Mouse (Mus musculus) right cerebral cortex, postnatal 4 days (tissue): ENCODE data around the gene Hipk1.
A peak's percentile ranks its signal among the peaks of the same experiment; 100 is the strongest.

ENCODE experiments used
- DNase-seq: peaks from one replicate; pipeline ENCODE4 v3.0.0-alpha.2; 2022

Hipk1 gene

DNA sequence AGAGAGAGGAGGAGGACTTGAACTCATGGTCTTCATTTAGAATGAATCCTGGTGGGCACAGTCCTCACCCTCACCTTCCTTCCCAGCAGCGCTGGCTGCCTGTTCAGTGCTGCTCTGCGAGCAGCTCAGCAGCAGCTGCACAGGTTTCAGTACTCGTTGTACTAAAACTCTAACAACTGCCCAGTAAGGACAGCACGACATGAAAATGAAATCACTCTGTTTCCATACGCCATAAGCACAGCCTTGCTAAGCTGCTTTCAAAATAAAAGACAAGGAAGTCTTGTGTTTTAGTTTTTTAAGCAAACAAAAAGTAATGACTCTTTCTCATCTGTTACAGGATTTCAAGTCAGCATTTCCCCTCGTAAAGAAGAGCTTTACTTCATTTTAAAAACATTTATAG, 48.2 kb downstream of the Hipk1 start:
- no peak for DNase-seq

GRCm38 (mm10) chr3:103740342-103740741, 51.0 kb downstream of the Hipk1 start:
- no peak for DNase-seq

- no peak for DNase-seq
These were observed 52.0 kb downstream of the Hipk1 start, which contains the start of gene Gm10964 for GRCm38 (mm10) chr3:103739329-103739728. Gene Gm10964 (plus strand): TSS chr3:103739366.

DNA sequence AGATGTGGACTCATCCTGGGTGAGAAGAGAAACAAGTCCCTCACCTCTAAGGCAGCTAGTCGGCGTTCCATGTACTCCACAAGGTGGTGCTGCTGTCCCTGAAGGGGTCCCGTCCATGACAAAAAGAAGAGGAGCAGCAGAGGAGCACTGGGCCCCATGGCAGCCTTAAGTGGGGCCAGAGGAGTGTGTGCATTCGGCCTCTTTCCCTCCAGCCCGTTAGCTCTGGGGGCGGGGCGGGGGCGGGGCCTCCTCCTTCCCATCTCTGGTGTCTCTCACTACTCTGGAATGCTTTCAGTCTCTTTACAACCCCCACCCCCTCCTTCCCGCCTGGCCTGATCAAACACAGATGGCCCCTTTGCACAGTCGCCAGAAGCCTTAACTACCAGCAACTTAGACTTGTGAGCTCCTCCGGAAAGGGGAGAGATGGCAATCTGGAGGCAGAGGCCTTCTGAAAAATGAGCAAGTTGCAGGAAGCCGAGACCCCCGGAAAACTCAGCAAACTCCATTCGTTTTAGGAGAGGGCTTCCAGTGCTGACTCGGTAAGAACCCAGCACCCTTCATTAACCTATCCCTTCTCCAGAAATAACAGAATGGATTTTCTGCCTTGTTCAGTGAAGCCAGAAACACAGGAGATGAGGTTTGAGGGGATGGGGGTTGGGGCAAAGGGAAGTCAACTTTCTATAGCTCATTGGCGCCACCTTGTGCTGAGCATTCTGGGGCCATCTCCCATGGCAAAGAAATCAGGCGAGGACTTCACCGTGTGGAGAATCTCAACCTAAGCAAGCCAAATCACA, 53.4 kb downstream of the Hipk1 start, which contains the start of gene Olfml3:
Olfml3 (minus strand) TSS at position 224 of the 794 bp plus-strand sequence.
- peak; percentile 97 for DNase-seq

- DNase-seq: peak; percentile 55
These were observed 54.2 kb downstream of the Hipk1 start for GRCm38 (mm10) chr3:103737061-103737754.

DNA sequence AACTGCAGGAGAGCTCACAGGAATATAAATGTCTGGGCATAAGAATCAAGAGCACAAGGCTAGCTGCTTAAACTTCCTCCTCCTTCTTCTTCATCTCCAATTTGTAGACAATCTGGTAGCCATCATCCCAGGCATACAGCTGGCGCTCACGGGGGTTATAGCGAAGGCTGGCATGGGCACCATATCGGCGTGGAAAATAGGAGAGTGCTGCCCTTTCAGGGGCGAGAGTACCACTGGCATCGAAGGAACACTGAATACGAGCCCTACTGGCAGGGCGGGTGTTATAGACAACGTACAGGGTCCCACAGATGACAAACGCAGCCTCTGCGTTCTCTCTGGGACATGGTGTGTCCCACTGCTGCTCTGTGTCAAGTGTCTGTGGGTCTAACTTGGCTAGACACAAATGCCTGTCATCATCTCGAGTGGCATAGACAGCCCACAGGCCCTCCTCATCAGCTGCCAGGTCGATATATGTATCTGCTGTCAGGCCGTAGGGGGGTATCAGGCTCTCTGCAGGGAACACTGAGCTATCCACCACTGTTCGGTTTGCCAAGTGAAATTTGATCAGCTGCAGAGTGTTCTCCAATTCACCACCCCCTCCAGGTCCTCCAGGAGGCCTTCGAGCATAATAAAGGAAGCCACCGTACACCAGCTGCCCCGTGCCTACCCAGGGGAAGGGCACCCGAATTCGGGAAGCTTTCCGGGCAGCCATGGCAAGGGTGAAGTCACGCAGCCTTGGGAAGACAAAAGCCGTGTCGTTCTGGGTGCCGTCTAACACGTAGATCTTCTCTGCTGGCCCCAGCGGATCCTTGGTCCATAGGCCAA, 55.4 kb downstream of the Hipk1 start:
- no peak for DNase-seq

- DNase-seq: no peak
These were observed 56.5 kb downstream of the Hipk1 start for GRCm38 (mm10) chr3:103734696-103735519.

DNA sequence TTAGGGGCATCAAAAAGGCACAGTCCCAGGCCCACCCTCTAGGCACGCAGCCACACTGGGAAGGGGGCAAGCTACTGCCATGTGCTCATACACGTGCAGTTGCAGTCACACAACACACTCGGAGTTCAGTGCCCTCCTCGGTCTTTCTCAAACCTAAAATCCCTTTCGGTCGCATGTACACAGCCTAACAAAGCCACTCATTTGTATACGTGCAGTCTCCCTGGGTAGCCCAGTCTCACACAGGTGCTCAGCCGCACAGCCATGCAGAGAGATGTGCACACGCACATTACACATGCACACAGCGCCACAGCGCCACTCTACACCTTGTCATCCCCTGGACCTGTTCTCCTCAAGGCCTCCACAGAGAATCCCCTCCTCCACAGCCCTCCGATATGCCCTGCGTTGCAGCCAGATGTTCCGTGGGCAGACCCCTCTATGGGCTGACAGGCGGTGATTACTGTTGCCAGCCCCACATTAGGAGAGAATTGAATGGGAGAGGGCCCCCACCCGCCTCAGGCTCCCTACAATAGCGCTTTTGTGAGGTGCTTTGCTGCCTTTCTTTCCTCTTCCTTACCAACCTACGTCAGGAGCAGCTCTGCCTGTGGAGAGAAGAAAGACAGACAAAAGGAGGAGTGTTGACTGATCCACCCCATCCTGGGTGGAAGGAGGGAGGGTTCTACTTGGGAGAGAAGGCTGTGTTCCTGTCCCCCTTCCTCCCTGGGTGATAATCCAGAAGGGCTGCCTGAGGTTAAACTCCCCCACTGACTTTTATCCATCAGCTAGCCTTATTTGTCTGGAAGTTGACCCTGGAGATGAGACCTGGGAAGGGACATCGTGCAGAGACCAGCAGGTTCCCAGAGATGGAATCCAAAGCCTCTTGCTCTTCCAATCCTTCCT, 57.3 kb downstream of the Hipk1 start:
- peak; percentile 49 for DNase-seq

GRCm38 (mm10) chr3:103733176-103733575, 58.2 kb downstream of the Hipk1 start:
- DNase-seq: no peak

- no peak for DNase-seq
These were observed 59.2 kb downstream of the Hipk1 start for GRCm38 (mm10) chr3:103732116-103732515.

- DNase-seq: no peak
These were observed 61.5 kb downstream of the Hipk1 start for GRCm38 (mm10) chr3:103729850-103730249.

- no peak for DNase-seq
These were observed 63.5 kb downstream of the Hipk1 start for GRCm38 (mm10) chr3:103727813-103728326.

DNA sequence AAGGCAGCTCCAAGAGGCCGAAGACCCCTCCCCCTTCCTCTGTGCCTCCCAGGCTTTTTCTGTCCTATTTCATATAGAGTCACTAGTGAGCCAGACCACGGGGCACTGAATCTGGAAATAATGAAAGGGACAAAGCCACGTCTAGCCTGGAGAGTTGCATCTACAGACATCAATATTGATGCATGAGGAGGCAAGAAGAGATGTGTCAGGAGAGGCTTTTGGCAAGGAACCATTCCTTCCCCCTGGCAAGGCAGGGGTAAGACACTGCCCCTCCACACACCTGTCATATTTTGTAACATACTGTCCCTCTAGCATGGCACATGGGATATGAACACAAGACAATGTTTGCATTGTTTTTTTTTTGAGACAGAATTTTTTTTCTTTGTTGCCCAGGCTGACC, 64.7 kb downstream of the Hipk1 start:
- DNase-seq: no peak

DNA sequence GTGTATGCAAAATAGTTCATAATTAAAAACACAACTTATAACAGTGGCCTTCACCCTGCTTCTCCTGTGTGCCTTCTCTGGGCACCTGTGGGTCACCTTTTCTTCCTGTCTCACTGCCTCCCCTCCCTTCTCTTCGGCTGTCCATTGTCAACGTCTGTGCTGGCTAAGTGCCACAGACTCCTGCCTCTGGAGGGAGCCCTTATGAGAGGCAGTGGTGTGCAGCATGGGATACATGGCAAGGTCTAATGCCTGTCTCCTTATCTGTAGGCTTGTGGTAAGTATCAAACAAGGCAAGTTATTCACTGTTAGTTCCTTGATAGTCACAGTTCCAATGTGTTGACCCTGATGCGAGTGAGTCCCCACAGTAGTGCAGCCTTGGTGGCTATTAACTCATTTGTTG, 67.2 kb downstream of the Hipk1 start:
- DNase-seq: no peak

DNA sequence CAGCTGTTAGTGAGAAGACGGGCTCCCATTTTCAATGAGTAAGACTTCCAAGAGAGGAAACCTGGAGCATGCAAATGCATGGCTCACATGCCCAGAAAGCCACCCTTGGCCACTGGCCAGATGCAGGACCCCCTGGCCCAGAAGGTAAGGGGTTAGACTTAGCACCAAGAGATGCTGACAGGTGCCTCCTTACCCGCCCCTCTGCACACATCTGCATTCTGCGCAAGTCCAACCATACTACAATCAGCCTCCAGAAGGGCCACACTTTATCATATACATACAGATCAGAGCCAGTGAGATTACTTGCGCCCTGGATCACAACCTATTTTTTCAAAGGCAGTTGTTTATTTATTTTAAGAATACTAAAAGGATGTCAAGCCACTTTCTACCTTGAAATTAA, 72.6 kb downstream of the Hipk1 start:
- no peak for DNase-seq

DNA sequence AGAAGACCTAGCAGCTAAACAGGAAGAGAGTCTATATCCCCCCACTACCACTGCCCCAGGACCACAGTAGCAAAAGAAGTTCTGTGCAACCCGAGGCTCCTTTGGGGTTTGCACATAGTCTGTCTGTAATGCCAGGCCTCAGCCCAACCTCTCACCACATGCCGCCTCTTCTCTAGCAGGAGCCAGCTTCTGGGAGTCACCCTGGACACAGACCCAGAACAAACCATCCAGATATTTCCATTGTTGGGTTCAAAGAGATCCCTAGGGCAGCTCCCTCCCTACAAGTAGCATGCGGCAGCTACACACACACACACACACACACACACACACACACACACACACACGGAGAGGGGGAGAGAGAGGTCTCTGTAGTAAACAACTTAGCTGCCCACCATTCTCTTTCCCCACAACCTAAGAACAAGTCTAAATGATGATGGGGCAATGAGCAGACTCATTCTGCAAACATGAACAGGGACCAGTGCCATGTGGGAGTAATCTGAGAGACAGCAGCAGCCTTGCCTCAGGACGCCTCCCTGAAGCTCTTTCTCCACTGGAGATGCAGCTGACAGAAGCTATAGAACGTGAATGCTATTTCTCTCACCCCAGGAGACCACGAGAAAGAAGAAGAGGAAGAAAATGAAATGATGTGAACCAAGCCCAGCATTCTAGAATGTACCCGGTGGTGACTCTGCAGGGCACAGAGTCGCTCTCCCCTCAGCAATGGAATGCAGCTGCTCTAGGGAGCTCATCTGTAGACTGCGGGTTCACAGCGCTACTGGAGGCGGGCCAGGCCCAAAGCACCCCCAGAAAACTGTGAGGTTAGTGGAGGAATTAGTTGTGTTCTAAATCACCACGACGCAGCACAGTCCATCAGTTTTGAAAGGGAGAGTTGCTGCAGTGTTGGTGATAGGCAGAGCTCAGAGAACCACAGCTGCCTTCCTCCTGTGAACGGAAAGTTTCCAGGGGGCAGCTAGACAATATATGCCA, 74.3 kb downstream of the Hipk1 start:
- no peak for DNase-seq

GRCm38 (mm10) chr3:103715762-103716693, 75.3 kb downstream of the Hipk1 start:
- DNase-seq: no peak

DNA sequence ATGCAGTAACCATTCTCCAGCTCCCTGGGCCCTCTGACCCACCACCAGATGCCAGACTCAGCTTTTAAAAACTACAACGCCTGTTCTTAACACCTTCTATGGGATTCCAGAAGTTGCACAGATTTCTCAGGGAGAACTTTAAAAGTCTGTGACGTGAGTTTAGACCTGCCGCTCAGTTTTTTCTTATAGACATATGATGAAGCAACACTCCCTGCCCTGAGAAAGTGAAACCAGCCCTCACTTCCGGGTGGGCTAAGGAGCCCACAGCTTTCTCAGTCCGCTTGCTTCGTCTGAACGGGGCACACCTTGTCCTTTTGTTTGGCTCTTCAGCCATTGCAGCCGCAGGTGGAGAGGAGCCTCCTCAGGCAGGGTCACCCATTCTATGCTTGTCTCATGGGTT, 76.4 kb downstream of the Hipk1 start:
- no peak for DNase-seq
